Mouse (Mus musculus) forebrain, postnatal 0 days (tissue): ENCODE data around the gene Map4k1. TPM values are rescaled to one million over a fixed set of nuclear protein-coding genes. Genes with fewer than 3 reads are reported as not detected.
A peak's percentile ranks its signal among the peaks of the same experiment; 100 is the strongest.

Experiments used
- ATAC-seq: fragments of 200-750 bp; cut with Nextera tagmentation; 2 replicates; pipeline ENCODE4 v1.8.0; 2017; ENCODE audit warnings: mild to moderate bottlenecking, moderate library complexity
- DNase-seq: peaks from one replicate; pipeline ENCODE4 v3.0.0-alpha.2; 2015
- H3K27ac ChIP-seq: fragments of 300-500 bp; sonication (generic); 2 replicates; pipeline ENCODE4 v1.5.1; 2014; ENCODE audit warnings: low read depth, mild to moderate bottlenecking, antibody characterized with exemption, low read length, moderate library complexity, mixed read lengths
- H3K27me3 ChIP-seq: fragments of 300-500 bp; sonication (generic); 2 replicates; pipeline ENCODE4 v1.6.1; 2014; ENCODE audit warnings: mild to moderate bottlenecking, low read length, mixed read lengths; ENCODE audit not compliant: insufficient read depth
- H3K36me3 ChIP-seq: fragments of 300-500 bp; sonication (generic); 2 replicates; pipeline ENCODE4 v1.6.1; 2014; ENCODE audit warnings: mild to moderate bottlenecking, moderate library complexity; ENCODE audit not compliant: insufficient read depth
- H3K4me1 ChIP-seq: fragments of 300-500 bp; sonication (generic); 2 replicates; pipeline ENCODE4 v1.6.1; 2014; ENCODE audit warnings: antibody characterized with exemption; ENCODE audit not compliant: insufficient read depth
- H3K4me2 ChIP-seq: fragments of 300-500 bp; sonication (generic); 2 replicates; pipeline ENCODE4 v1.6.1; 2014; ENCODE audit warnings: low read depth, mild to moderate bottlenecking, moderate library complexity
- H3K4me3 ChIP-seq: fragments of 300-500 bp; sonication (generic); 2 replicates; pipeline ENCODE4 v1.5.1; 2014; ENCODE audit warnings: low read depth, low read length, mixed read lengths
- H3K9ac ChIP-seq: fragments of 300-500 bp; sonication (generic); 2 replicates; pipeline ENCODE4 v1.6.1; 2014; ENCODE audit warnings: mild to moderate bottlenecking
- H3K9me3 ChIP-seq: fragments of 300-500 bp; sonication (generic); 2 replicates; pipeline ENCODE4 v1.6.1; 2016; ENCODE audit warnings: low read length
- CTCF ChIP-seq: sonication (generic); IDR thresholded peaks from 2 replicates; pipeline ENCODE4 v1.5.1; 2016; ENCODE audit warnings: antibody characterized with exemption, control low read depth, low read depth
- WGBS: fragments of 180-500 bp; shearing (Covaris S2); extraction: QIAGEN DNeasy Blood & Tissue Kit; methylation state at CpG from one replicate; pipeline ENCODE4 v1.1.7; 2014; 5-methylcytosine and 5-hydroxymethylcytosine counted together
- polyA plus RNA-seq: library from polyadenylated mRNA; unstranded; fragments of >200 nt; fragmentation: Nextera tagmentation; extraction: Ambion mirVana; gene quantifications from 2 replicates; pipeline ENCODE4 v1.2.1, GENCODE M21; 2015
- total RNA-seq: library from RNA; depleted of rRNA; stranded (reverse); fragments of >200 nt; gene quantifications from 2 replicates; pipeline ENCODE4 v1.2.3, GENCODE M21; 2014

Map4k1 gene
- total and polyA plus RNA-seq, 2 experiments from 2014 or later: 3.6 to 18.9 TPM

GRCm38 (mm10) chr7:29014984-29015383 lies 33.1 kb downstream of the Map4k1 start:
- WGBS: 85% methylated on average over 1 of the region's 1 CpGs
- no peak overlapping the region for H3K4me3 ChIP-seq
- no peak overlapping the region for H3K9ac ChIP-seq
- H3K9me3 ChIP-seq: 0 out of 2 replicates have a peak, but pooled peaks cover 4% of the 10 kb centered on the region
- no peaks in the 10 kb centered on the region for H3K36me3 ChIP-seq
- ATAC-seq: no peak
- peak; percentile 22; the same call in 1 of the 2 replicates for TF ChIP-seq CTCF
- H3K27me3 ChIP-seq: peaks cover 9% of the 10 kb centered on the region
- no peak overlapping the region for H3K4me2 ChIP-seq
- no peak for DNase-seq
- H3K27ac ChIP-seq: no peak overlapping the region
- H3K4me1 ChIP-seq: no peaks in the 10 kb centered on the region

- Histone ChIP-seq H3K4me2 (no peak overlapping the region), H3K27me3 (peaks cover 9% of the 10 kb centered on the region), H3K4me1 (no peaks in the 10 kb centered on the region), H3K9ac (no peak overlapping the region), H3K27ac (no peak overlapping the region), H3K36me3 (no peaks in the 10 kb centered on the region), H3K9me3 (0 out of 2 replicates have a peak, but pooled peaks cover 4% of the 10 kb centered on the region), H3K4me3 (no peak overlapping the region)
- ATAC-seq (no peak), DNase-seq (no peak)
- 84% methylated on average over 7 of the region's 7 CpGs for WGBS
- no peak for TF ChIP-seq CTCF
Measured at GRCm38 (mm10) chr7:29016440-29016839, 34.6 kb downstream of the Map4k1 start.

GRCm38 (mm10) chr7:29017222-29017621 lies 35.4 kb downstream of the Map4k1 start:
- Histone ChIP-seq H3K27ac (no peak overlapping the region), H3K4me1 (no peaks in the 10 kb centered on the region), H3K4me2 (no peak overlapping the region), H3K36me3 (no peaks in the 10 kb centered on the region), H3K4me3 (no peak overlapping the region), H3K27me3 (peaks cover 9% of the 10 kb centered on the region), H3K9me3 (0 out of 2 replicates have a peak, but pooled peaks cover 4% of the 10 kb centered on the region), H3K9ac (no peak overlapping the region)
- ATAC-seq: no peak
- no peak for TF ChIP-seq CTCF
- 86% methylated on average over 7 of the region's 7 CpGs for WGBS
- no peak for DNase-seq

- DNase-seq (no peak), ATAC-seq (0 out of 2 replicates have a peak, but pooled peaks have one; percentile 25)
- TF ChIP-seq CTCF: no peak
- Histone ChIP-seq H3K4me2 (peak overlapping the region; percentile 57), H3K27me3 (peaks cover 9% of the 10 kb centered on the region), H3K4me3 (peak overlapping the region; percentile 36), H3K9ac (peak overlapping the region; percentile 35), H3K4me1 (no peaks in the 10 kb centered on the region), H3K9me3 (0 out of 2 replicates have a peak, but pooled peaks cover 4% of the 10 kb centered on the region), H3K36me3 (peaks cover 5% of the 10 kb centered on the region; the same call in 1 of the 2 replicates), H3K27ac (no peak overlapping the region)
- WGBS: 3% methylated on average over 61 of the region's 88 CpGs
Measured at GRCm38 (mm10) chr7:29019447-29020220, 37.8 kb downstream of the Map4k1 start.

- DNase-seq (no peak), ATAC-seq (no peak)
- H3K36me3 ChIP-seq: peaks cover 5% of the 10 kb centered on the region; the same call in 1 of the 2 replicates
- no peak for TF ChIP-seq CTCF
- 89% methylated on average over 8 of the region's 8 CpGs for WGBS
- H3K27ac ChIP-seq: no peak overlapping the region
- H3K4me3 ChIP-seq: no peak overlapping the region
- no peaks in the 10 kb centered on the region for H3K9me3 ChIP-seq
- no peaks in the 10 kb centered on the region for H3K4me1 ChIP-seq
- peaks cover 9% of the 10 kb centered on the region for H3K27me3 ChIP-seq
- no peak overlapping the region for H3K4me2 ChIP-seq
- no peak overlapping the region for H3K9ac ChIP-seq
Measured at GRCm38 (mm10) chr7:29022479-29022878, 40.6 kb downstream of the Map4k1 start.

GRCm38 (mm10) chr7:29023514-29023913 lies 41.7 kb downstream of the Map4k1 start:
- no peak for ATAC-seq
- Histone ChIP-seq H3K27ac (no peak overlapping the region), H3K9me3 (no peaks in the 10 kb centered on the region), H3K27me3 (peaks cover 9% of the 10 kb centered on the region), H3K4me2 (no peak overlapping the region), H3K4me3 (no peak overlapping the region), H3K4me1 (no peaks in the 10 kb centered on the region), H3K36me3 (peaks cover 5% of the 10 kb centered on the region; the same call in 1 of the 2 replicates), H3K9ac (no peak overlapping the region)
- no peak for TF ChIP-seq CTCF
- DNase-seq: no peak
- 90% methylated on average over 8 of the region's 8 CpGs for WGBS

- no peak for TF ChIP-seq CTCF
Measured at GRCm38 (mm10) chr7:29025566-29025965, 43.7 kb downstream of the Map4k1 start.

More at GRCm38 (mm10) chr7:29025566-29025965, 43.7 kb downstream of the Map4k1 start:
- no peak for ATAC-seq
- Histone ChIP-seq H3K4me2 (no peak overlapping the region), H3K9me3 (no peaks in the 10 kb centered on the region), H3K4me3 (no peak overlapping the region), H3K36me3 (peaks cover 5% of the 10 kb centered on the region; the same call in 1 of the 2 replicates), H3K9ac (no peak overlapping the region), H3K27me3 (no peaks in the 10 kb centered on the region), H3K4me1 (no peaks in the 10 kb centered on the region), H3K27ac (no peak overlapping the region)
- no peak for DNase-seq
- 78% methylated on average over 7 of the region's 7 CpGs for WGBS
